Mouse (Mus musculus): ENCODE measurements around the gene Fastkd2. TPM values are rescaled to one million over a fixed set of nuclear protein-coding genes. Genes with fewer than 3 reads are reported as not detected.

Fastkd2 gene
- polyA plus RNA-seq, 1 experiment, result 6.0 TPM

Other genes with a start within 250 kb of the Fastkd2 start
- not detected in 2 replicates for gene Gm39653, start 114.6 kb upstream of the Fastkd2 start, polyA plus RNA-seq (2012; rRNA removed)
- gene Dytn, start 43.7 kb upstream of the Fastkd2 start, polyA plus RNA-seq (2012; rRNA removed), result not detected in 2 replicates
- gene Mdh1b, start 296 bp upstream of the Fastkd2 start, polyA plus RNA-seq (2012; rRNA removed), result not detected in 2 replicates
- not detected in 2 replicates for gene 4933402D24Rik, start 38.7 kb downstream of the Fastkd2 start, polyA plus RNA-seq (2012; rRNA removed)

All from large intestine, adult 2 months (tissue).